Mouse (Mus musculus): ENCODE measurements around the gene Pdp2.

Gene Pdp2

GRCm38 (mm10) chr8:104595773-104596536 is 4.7 kb downstream of the Pdp2 start:
- in situ Hi-C loops (cut with MboI, MseI): no loop called here

- in situ Hi-C loops (cut with MboI, MseI): no loop called here
These were observed 6.4 kb downstream of the Pdp2 start for GRCm38 (mm10) chr8:104597656-104598055.

DNA sequence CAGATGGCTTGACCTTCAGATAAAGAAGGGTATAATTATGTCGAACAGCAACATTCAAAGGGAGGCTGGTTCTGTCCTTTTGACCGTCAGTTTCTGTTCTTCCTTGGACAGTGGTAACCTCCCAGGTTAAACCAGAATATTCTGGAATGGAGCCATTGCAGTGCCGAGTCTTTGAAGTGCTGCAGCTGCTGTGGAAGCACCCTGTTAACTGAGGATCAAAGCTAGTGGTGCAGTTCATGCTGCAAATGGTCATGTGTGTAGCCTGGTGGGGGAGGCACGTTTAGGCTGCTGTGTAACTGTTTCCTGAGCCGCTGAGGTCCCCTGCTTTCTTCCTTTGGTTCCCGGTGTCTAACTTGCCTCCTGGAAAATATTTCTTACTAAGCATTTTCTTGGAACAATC is 7.2 kb downstream of the Pdp2 start:
- in situ Hi-C loops (cut with MboI, MseI): no loop called here

- in situ Hi-C loops (cut with MboI, MseI): no loop called here
These were observed 10.1 kb downstream of the Pdp2 start for GRCm38 (mm10) chr8:104601386-104601785.

DNA sequence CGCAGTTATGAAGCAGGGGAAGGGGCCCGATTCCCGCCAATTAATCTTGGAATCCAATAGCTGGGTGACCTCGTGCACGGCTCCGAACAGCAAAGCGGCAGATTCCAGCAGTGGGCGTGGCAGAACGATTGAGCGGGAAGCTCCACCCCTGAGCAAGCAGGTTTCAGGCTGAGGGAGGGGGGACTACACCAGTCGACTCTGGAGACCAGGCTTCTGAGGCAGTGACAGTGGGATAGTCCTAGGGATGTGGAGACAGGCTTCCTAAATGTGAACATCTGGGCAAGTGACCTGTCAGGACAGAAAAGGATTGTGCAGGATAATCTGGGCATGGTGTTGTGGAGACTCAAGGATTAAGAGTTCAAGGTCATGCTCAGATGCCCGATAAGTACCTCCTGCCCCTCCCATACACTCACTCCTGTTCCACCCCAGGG is 10.7 kb downstream of the Pdp2 start:
- in situ Hi-C loops (cut with MboI, MseI): no loop called here

- in situ Hi-C loops (cut with MboI, MseI): no loop called here
These were observed 11.4 kb downstream of the Pdp2 start for GRCm38 (mm10) chr8:104602468-104603244.

GRCm38 (mm10) chr8:104603245-104603593 is 12.0 kb downstream of the Pdp2 start:
- in situ Hi-C loops (cut with MboI, MseI): no loop called here

DNA sequence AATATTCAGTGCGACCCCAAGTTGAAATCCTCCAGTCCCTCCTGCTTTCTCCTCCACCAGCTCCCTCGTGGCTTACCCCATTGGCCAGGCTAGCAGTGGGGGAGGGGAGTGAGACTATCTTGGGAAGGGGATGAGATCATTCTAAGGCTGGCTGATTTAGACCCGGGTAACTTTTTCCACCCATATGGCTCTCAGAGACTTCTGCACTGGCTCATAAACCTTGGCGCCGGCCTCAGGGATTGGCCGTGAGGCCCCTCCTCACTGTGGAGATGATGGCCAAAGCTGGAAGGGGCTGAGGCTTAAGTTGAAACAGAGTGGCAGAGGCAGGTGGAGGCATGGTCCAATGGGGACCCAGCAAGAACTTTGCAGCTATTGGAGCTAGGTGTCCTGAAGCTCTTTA is 15.1 kb downstream of the Pdp2 start:
- in situ Hi-C loops (cut with MboI, MseI): no loop called here

DNA sequence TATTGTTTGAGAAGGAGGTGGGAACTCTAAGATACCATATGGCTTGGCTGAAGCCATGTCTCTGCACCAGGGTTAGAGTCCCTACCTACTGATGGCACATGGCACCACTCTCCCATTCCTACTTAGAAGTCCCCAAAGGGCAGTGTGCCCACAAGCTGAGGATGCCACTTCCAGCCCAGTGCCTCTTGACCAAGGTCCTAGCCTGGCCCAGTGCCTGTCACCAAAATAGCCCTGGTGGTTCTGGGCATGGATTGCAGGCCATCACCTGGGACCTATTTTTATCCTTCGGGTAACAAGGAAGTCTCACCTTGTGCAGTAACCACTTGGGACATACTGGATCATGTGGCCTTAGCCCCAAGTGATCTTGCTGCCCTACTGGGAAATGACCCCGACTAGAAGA is 16.7 kb downstream of the Pdp2 start:
- in situ Hi-C loops (cut with MboI, MseI): no loop called here

DNA sequence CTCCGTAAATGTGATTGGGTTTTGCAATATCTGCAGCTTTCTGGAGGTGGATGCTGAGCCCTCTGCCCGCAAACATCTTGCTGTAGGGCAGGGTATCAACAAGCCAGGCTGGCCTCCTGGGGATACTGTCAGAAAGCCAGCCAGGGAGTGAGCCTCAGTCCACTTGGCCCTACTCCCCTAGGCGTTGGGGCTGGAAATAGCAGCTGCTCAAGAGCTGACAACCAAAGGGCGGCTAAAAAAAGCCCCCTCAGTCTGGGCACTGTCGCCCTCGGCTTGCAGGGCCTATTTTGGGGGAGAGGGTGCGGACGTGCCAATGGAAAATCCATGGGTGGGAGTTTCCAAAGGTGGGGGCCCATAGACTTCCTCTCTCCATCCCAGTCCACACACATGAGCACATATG is 18.0 kb downstream of the Pdp2 start:
- in situ Hi-C loops (cut with MboI, MseI): no loop called here

DNA sequence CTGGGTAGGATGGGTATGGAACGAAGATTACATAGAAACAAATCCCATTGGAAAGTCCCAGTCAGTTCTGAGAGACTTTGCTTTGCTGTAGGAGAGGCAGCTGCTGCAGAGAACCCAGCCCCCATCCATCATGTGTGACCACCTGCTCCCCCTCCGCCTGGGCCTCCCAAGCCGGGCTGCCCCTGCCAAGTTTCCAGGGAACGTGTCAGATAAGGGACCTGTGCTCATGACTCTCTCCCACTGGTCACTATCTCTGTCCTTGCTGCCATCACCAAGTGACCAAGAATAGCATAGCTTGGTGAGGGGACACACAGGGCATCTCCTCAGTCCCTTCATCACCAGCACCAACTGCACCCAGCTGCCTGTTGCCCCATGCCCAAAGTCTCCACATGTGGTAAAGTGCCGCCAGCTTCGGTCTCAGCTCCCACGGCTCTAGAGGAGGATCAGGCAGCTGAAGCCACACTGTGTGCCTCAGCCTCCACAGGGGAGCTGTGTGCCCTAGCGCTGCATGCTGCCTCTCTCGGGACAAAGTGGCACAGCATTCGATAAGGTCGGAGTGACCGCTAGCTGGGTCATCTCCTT is 19.0 kb downstream of the Pdp2 start:
- in situ Hi-C loops (cut with MboI, MseI): no loop called here

- in situ Hi-C loops (cut with MboI, MseI): no loop called here
These were observed 20.4 kb downstream of the Pdp2 start for GRCm38 (mm10) chr8:104611613-104612012.

- in situ Hi-C loops (cut with MboI, MseI): no loop called here
These were observed 21.9 kb downstream of the Pdp2 start for GRCm38 (mm10) chr8:104613119-104613518.

GRCm38 (mm10) chr8:104620765-104621164 is 29.5 kb downstream of the Pdp2 start:
- in situ Hi-C loops (cut with MboI, MseI): no loop called here

DNA sequence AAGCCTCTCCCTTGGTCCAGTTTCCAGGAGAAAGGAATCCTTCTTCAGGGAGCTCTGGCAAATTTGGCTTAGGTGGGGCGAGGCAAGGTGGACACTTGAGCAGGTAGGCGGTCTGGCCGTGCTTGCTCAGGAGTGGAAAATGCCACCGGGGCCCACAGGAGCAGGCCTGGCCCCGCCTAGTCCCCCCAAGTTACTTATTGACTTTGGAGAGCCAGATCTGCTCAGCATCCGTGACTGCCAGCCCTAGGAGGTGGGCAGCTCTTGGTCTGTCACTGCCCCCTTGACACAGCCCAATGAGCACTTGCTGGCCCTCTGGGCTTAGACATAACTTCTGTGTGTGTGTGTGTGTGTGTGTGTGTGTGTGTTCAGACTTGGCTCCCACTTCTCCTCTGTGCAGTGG is 32.9 kb downstream of the Pdp2 start, which contains the start of gene Cdh16:
Gene Cdh16, minus strand, starts transcription at position 236 of the 400 bp plus-strand sequence.
- in situ Hi-C loops (cut with MboI, MseI): no loop called here

GRCm38 (mm10) chr8:104627065-104627740 is 36.0 kb downstream of the Pdp2 start:
- in situ Hi-C loops (cut with MboI, MseI): loop anchor here (25.0 kb wide), 2 partner anchors 635 to 1435 kb away; partner anchors contain the start of genes B3gnt9, Fbxl8, Hsf4 and Nfatc3

GRCm38 (mm10) chr8:104628402-104628801 is 37.2 kb downstream of the Pdp2 start:
- in situ Hi-C loops (cut with MboI, MseI): loop anchor here (25.0 kb wide), 2 partner anchors 634 to 1434 kb away; partner anchors contain the start of genes B3gnt9, Fbxl8, Hsf4 and Nfatc3

- in situ Hi-C loops (cut with MboI, MseI): loop anchor here (25.0 kb wide), 2 partner anchors 633 to 1433 kb away; partner anchors contain the start of genes B3gnt9, Fbxl8, Hsf4 and Nfatc3
These were observed 38.3 kb downstream of the Pdp2 start for GRCm38 (mm10) chr8:104629306-104630110.

GRCm38 (mm10) chr8:104630111-104630479 is 38.8 kb downstream of the Pdp2 start:
- in situ Hi-C loops (cut with MboI, MseI): loop anchor here (25.0 kb wide), 2 partner anchors 632 to 1432 kb away; partner anchors contain the start of genes B3gnt9, Fbxl8, Hsf4 and Nfatc3

DNA sequence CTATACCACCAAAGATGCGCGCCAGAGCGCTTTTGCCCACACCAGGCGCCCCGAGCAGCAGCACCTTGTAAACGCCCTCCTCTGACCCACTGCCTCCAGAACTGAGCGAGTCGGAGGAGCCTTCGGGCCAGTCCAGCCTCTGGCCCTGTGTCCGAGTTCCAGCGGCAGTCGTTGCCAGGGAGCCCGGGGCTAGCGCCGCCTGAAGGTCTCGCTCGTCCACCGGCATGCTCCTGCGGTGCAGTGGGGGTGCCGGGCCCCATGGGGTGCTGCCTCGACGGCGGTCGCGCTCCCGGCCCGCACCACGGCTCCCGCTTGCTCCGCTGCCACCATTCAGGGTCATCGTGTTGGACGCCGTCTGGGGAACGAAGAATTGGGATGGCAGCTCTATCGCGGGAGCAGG is 39.3 kb downstream of the Pdp2 start:
- in situ Hi-C loops (cut with MboI, MseI): loop anchor here (25.0 kb wide), 2 partner anchors 632 to 1432 kb away; partner anchors contain the start of genes B3gnt9, Fbxl8, Hsf4 and Nfatc3
